In the genomic region with DNA sequence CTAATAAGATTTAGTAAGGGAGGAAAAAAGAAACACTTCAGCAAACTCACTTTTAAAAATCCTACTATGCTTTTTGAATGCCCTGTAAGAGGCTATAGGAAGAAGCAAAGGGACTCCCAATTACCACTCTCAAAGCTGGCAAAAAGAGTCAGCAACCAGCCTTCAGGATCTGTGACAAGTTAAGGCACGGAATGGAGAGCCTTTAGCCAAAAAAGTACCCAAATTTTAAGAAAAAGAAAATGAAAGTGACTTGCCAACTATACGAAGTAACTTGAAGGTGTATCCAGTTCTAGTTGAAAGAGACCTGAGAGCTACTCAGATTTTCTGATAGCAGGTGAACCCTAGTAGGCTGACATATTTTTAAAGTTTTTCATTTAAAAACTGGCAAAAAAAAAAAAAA, we compare ENCODE assay signal across 8 mouse cellular contexts. TPM values are rescaled to one million over a fixed set of nuclear protein-coding genes. Genes with fewer than 3 reads are reported as not detected.
DNase-seq lines count a peak whose midpoint lies in the region; ATAC-seq and TF ChIP-seq lines count a peak whose summit lies in the region.

No protein-coding gene starts in this region.

- DNase-seq in layer of hippocampus, adult 2 months (ENCODE audit: low spot score in 2 of 2): no peak
- no peak for DNase-seq in layer of hippocampus, adult 9-11 months
- DNase-seq in intestine, embryonic 14.5 days (ENCODE audit: low spot score): no peak
- no peak for DNase-seq in ovary, postnatal 14 days (ENCODE audit: low spot score)
- no peak for DNase-seq in urinary bladder, postnatal 36 days (ENCODE audit: low spot score in 2 of 2)

- WGBS in embryonic facial prominence, embryonic 12.5 days: 54% methylated on average over 2 of the region's 2 CpGs
- 48% methylated on average over 2 of the region's 2 CpGs for WGBS in intestine, embryonic 14.5 days

- H3K9ac ChIP-seq in embryonic facial prominence, embryonic 12.5 days: no peak overlapping the region
- peak overlapping the region; percentile 67; the same call in 1 of the 2 replicates for H3K9ac ChIP-seq in intestine, embryonic 14.5 days (ENCODE audit: low read length)

- TF ChIP-seq POLR2A in myocyte (IDR thresholded peaks at IDR 0.05; ENCODE audit: insufficient read length, low read depth): no peak

- no peaks in the 10 kb centered on the region for H3K27me3 ChIP-seq in embryonic facial prominence, embryonic 12.5 days
- H3K27me3 ChIP-seq in intestine, embryonic 14.5 days (replicated peaks; ENCODE audit: control insufficient read depth, insufficient read depth, low read length): no peaks in the 10 kb centered on the region
- H3K27me3 ChIP-seq in myocyte (ENCODE audit: control insufficient read depth, insufficient read depth, insufficient read length): no peaks in the 10 kb centered on the region

- peak overlapping the region; percentile 98 for H3K27ac ChIP-seq in layer of hippocampus, adult 2 months
- H3K27ac ChIP-seq in embryonic facial prominence, embryonic 12.5 days: no peak overlapping the region
- H3K27ac ChIP-seq in intestine, embryonic 14.5 days (ENCODE audit: low read depth): no peak overlapping the region

- no peak for ATAC-seq in embryonic facial prominence, embryonic 12.5 days (ENCODE audit: insufficient number of reproducible peaks, insufficient read depth, low FRiP score, low TSS enrichment)
- ATAC-seq in intestine, embryonic 14.5 days (replicated peaks; ENCODE audit: low FRiP score, low TSS enrichment, low read depth): no peak
- no peak for ATAC-seq in megakaryocyte progenitor cell, adult 5-6 weeks (replicated peaks; ENCODE audit: poor library complexity)

- H3K4me3 ChIP-seq in layer of hippocampus, adult 2 months: peak overlapping the region; percentile 88
- H3K4me3 ChIP-seq in embryonic facial prominence, embryonic 12.5 days: peak overlapping the region; percentile 82
- H3K4me3 ChIP-seq in intestine, embryonic 14.5 days (ENCODE audit: low read depth, low read length): peak overlapping the region; percentile 67
- H3K4me3 ChIP-seq in myocyte: peak overlapping the region; percentile 54

- peak overlapping the region; percentile 60 for H3K4me2 ChIP-seq in embryonic facial prominence, embryonic 12.5 days (replicated peaks)
- peak overlapping the region; percentile 83 for H3K4me2 ChIP-seq in intestine, embryonic 14.5 days (ENCODE audit: low read length)
- peak overlapping the region; percentile 74 for H3K4me2 ChIP-seq in myocyte (ENCODE audit: low read depth)

- H3K79me2 ChIP-seq in myocyte (ENCODE audit: control insufficient read depth, insufficient read depth): peaks cover 57% of the 10 kb centered on the region

- H3ac ChIP-seq in myocyte (ENCODE audit: control insufficient read depth, insufficient read length): no peak overlapping the region

- H3K36me3 ChIP-seq in embryonic facial prominence, embryonic 12.5 days: no peaks in the 10 kb centered on the region
- no peaks in the 10 kb centered on the region for H3K36me3 ChIP-seq in intestine, embryonic 14.5 days (ENCODE audit: control insufficient read depth, insufficient read depth, low read length)
- no peaks in the 10 kb centered on the region for H3K36me3 ChIP-seq in myocyte (ENCODE audit: control insufficient read depth, insufficient read depth)

- no peak for TF ChIP-seq CTCF in layer of hippocampus, adult 2 months (conservative IDR thresholded peaks at IDR 0.05)

- no peaks in the 10 kb centered on the region for H3K9me3 ChIP-seq in embryonic facial prominence, embryonic 12.5 days
- no peaks in the 10 kb centered on the region for H3K9me3 ChIP-seq in intestine, embryonic 14.5 days (ENCODE audit: control insufficient read depth, low read length)

- peaks cover 6% of the 10 kb centered on the region; the same call in 1 of the 2 replicates for H3K4me1 ChIP-seq in embryonic facial prominence, embryonic 12.5 days
- H3K4me1 ChIP-seq in intestine, embryonic 14.5 days (replicated peaks; ENCODE audit: control insufficient read depth, insufficient read depth, low read length): peaks cover 18% of the 10 kb centered on the region

TF ChIP-seq in myocyte, 11 proteins besides CTCF, POLR2A, EP300 and RAD21:
- no peak for TF ChIP-seq E2F4 (IDR thresholded peaks at IDR 0.05; ENCODE audit: insufficient read depth)
- TF ChIP-seq TCF12 (IDR thresholded peaks at IDR 0.05; ENCODE audit: insufficient read depth, poor library complexity, severe bottlenecking): no peak
- no peak for TF ChIP-seq POLR2AphosphoS2 (IDR thresholded peaks at IDR 0.05; ENCODE audit: insufficient read length, low read depth)
- TF ChIP-seq SRF (IDR thresholded peaks at IDR 0.05; ENCODE audit: control insufficient read depth, insufficient read length, low read depth): no peak
- no peak for TF ChIP-seq USF1 (IDR thresholded peaks at IDR 0.05; ENCODE audit: low read depth)
- no peak for TF ChIP-seq CEBPB (IDR thresholded peaks at IDR 0.05; ENCODE audit: insufficient read depth, poor library complexity, severe bottlenecking)
- no peak for TF ChIP-seq MYOG (IDR thresholded peaks at IDR 0.05; ENCODE audit: control insufficient read depth in 1 of 3, insufficient read depth in 1 of 3, insufficient read length in 2 of 3, low read depth in 2 of 3)
- no peak for TF ChIP-seq TCF3 (IDR thresholded peaks at IDR 0.05; ENCODE audit: insufficient read length, low read depth)
- TF ChIP-seq MAX (IDR thresholded peaks at IDR 0.05; ENCODE audit: low read depth): no peak
- no peak for TF ChIP-seq REST (IDR thresholded peaks at IDR 0.05; ENCODE audit: insufficient read depth, insufficient read length)
- no peak for TF ChIP-seq MYOD1 (IDR thresholded peaks at IDR 0.05; ENCODE audit: control insufficient read depth in 1 of 3, insufficient read length in 2 of 3, low read depth in 2 of 3)

RNA-seq across cellular contexts. Expression of a gene that starts 1.6 kb away (rescaled TPM):
- 100 to 1,000 TPM; 173 to 185 TPM for total RNA-seq in layer of hippocampus, adult 2 months (2021)
- 24.5 and 28.4 TPM in 2 replicates for polyA plus RNA-seq in embryonic facial prominence, embryonic 12.5 days (2016; fragmentation: Nextera tagmentation; extraction: Ambion mirVana)
- 31.2 and 31.5 TPM in 2 replicates for polyA plus RNA-seq in intestine, embryonic 14.5 days (2014; fragmentation: Nextera tagmentation; extraction: Ambion mirVana)
- polyA plus RNA-seq in myocyte (2012; fragmentation: generic; extraction: Trizol): 7.7 TPM
- 55.8 and 66.9 TPM in 2 replicates for total RNA-seq in megakaryocyte progenitor cell, adult 5-6 weeks (2015)
- 43.9 and 51.3 TPM in 2 replicates for total RNA-seq in megakaryocyte progenitor cell, adult 5-6 weeks (2017)
